Mouse (Mus musculus) heart, embryonic 12.5 days (tissue): Measurements from ENCODE around the gene Pcnx. TPM values are rescaled to one million over a fixed set of nuclear protein-coding genes. Genes with fewer than 3 reads are reported as not detected.

Source experiments
- ATAC-seq: fragments of 200-750 bp; cut with Nextera tagmentation; 2 replicates; pipeline ENCODE4 v1.8.0; 2017; ENCODE audit warnings: moderate TSS enrichment, moderate library complexity; ENCODE audit not compliant: insufficient number of reproducible peaks, low FRiP score
- H3K27ac ChIP-seq: fragments of 300-500 bp; sonication (generic); 2 replicates; pipeline ENCODE4 v1.5.1; 2016; ENCODE audit warnings: mild to moderate bottlenecking, moderate library complexity; ENCODE audit not compliant: poor library complexity, severe bottlenecking
- H3K27me3 ChIP-seq: fragments of 300-500 bp; sonication (generic); replicated peaks from 2 replicates; pipeline ENCODE4 v1.6.1; 2016; ENCODE audit warnings: mild to moderate bottlenecking, moderate library complexity
- H3K36me3 ChIP-seq: fragments of 300-500 bp; sonication (generic); 2 replicates; pipeline ENCODE4 v1.6.1; 2016; ENCODE audit warnings: mild to moderate bottlenecking, moderate library complexity
- H3K4me1 ChIP-seq: fragments of 300-500 bp; sonication (generic); replicated peaks from 2 replicates; pipeline ENCODE4 v1.6.1; 2016; ENCODE audit warnings: mild to moderate bottlenecking
- H3K4me2 ChIP-seq: fragments of 300-500 bp; sonication (generic); 2 replicates; pipeline ENCODE4 v1.6.1; 2016; ENCODE audit warnings: mild to moderate bottlenecking, moderate library complexity
- H3K4me3 ChIP-seq: fragments of 300-500 bp; sonication (generic); 2 replicates; pipeline ENCODE4 v1.5.1; 2016; ENCODE audit warnings: mild to moderate bottlenecking
- H3K9ac ChIP-seq: fragments of 300-500 bp; sonication (generic); 2 replicates; pipeline ENCODE4 v1.6.1; 2016; ENCODE audit warnings: mild to moderate bottlenecking, moderate library complexity
- H3K9me3 ChIP-seq: fragments of 300-500 bp; sonication (generic); replicated peaks from 2 replicates; pipeline ENCODE4 v1.6.1; 2016; ENCODE audit warnings: mild to moderate bottlenecking, moderate library complexity
- WGBS: fragments of 180-500 bp; shearing (Covaris S2); methylation state at CpG from one replicate; pipeline ENCODE4 v1.1.7; 2016; 5-methylcytosine and 5-hydroxymethylcytosine counted together
- polyA plus RNA-seq: library from polyadenylated mRNA; unstranded; fragments of >200 nt; fragmentation: Nextera tagmentation; extraction: Ambion mirVana; gene quantifications from 2 replicates; pipeline ENCODE4 v1.2.1, GENCODE M21; 2016

Gene Pcnx
- polyA plus RNA-seq, 1 experiment from 2014 or later: 17.8 TPM

GRCm38 (mm10) chr12:81855031-81855430, 4.8 kb upstream of the Pcnx start:
- H3K27me3 ChIP-seq: no peaks in the 10 kb centered on the region
- no peak for ATAC-seq

GRCm38 (mm10) chr12:81856696-81857095, 3.1 kb upstream of the Pcnx start:
- 24% methylated on average over 4 of the region's 4 CpGs for WGBS
- H3K9ac ChIP-seq: no peak overlapping the region
- H3K27me3 ChIP-seq: no peaks in the 10 kb centered on the region

More at GRCm38 (mm10) chr12:81855031-81855430, 4.8 kb upstream of the Pcnx start:
- 72% methylated on average over 8 of the region's 8 CpGs for WGBS
- Histone ChIP-seq H3K9me3 (no peaks in the 10 kb centered on the region), H3K4me2 (no peak overlapping the region), H3K4me1 (peaks cover 16% of the 10 kb centered on the region; the same call in 1 of the 2 replicates), H3K9ac (no peak overlapping the region), H3K36me3 (no peaks in the 10 kb centered on the region), H3K4me3 (no peak overlapping the region), H3K27ac (no peak overlapping the region)

GRCm38 (mm10) chr12:81857251-81857650, 2.6 kb upstream of the Pcnx start:
- H3K36me3 ChIP-seq: no peaks in the 10 kb centered on the region
- WGBS: 56% methylated on average over 4 of the region's 4 CpGs
- no peak overlapping the region for H3K4me2 ChIP-seq
- H3K4me3 ChIP-seq: no peak overlapping the region
- H3K27me3 ChIP-seq: no peaks in the 10 kb centered on the region
- no peak for ATAC-seq
- no peak overlapping the region for H3K9ac ChIP-seq
- no peaks in the 10 kb centered on the region for H3K9me3 ChIP-seq
- H3K27ac ChIP-seq: no peak overlapping the region
- peaks cover 23% of the 10 kb centered on the region for H3K4me1 ChIP-seq

More at GRCm38 (mm10) chr12:81856696-81857095, 3.1 kb upstream of the Pcnx start:
- no peak for ATAC-seq
- no peaks in the 10 kb centered on the region for H3K36me3 ChIP-seq
- peaks cover 18% of the 10 kb centered on the region for H3K4me1 ChIP-seq
- no peak overlapping the region for H3K4me2 ChIP-seq
- no peak overlapping the region for H3K27ac ChIP-seq
- no peaks in the 10 kb centered on the region for H3K9me3 ChIP-seq
- H3K4me3 ChIP-seq: no peak overlapping the region

- Histone ChIP-seq H3K36me3 (no peaks in the 10 kb centered on the region), H3K9me3 (no peaks in the 10 kb centered on the region), H3K27me3 (no peaks in the 10 kb centered on the region), H3K4me2 (no peak overlapping the region), H3K4me3 (no peak overlapping the region), H3K9ac (no peak overlapping the region), H3K27ac (no peak overlapping the region), H3K4me1 (peaks cover 31% of the 10 kb centered on the region)
- no peak for ATAC-seq
- WGBS: 82% methylated on average over 8 of the region's 8 CpGs
These were observed 1.7 kb upstream of the Pcnx start for GRCm38 (mm10) chr12:81857978-81858569.

- peak overlapping the region; percentile 96 for H3K4me3 ChIP-seq
These were observed 722 bp downstream of the Pcnx start for GRCm38 (mm10) chr12:81860308-81861181.

GRCm38 (mm10) chr12:81861199-81862085, 1.6 kb downstream of the Pcnx start:
- no peak for ATAC-seq
- Histone ChIP-seq H3K9me3 (no peaks in the 10 kb centered on the region), H3K4me3 (peak overlapping the region; percentile 96), H3K4me1 (peaks cover 54% of the 10 kb centered on the region), H3K27me3 (no peaks in the 10 kb centered on the region), H3K9ac (peak overlapping the region; percentile 99), H3K36me3 (no peaks in the 10 kb centered on the region), H3K4me2 (peak overlapping the region; percentile 75), H3K27ac (peak overlapping the region; percentile 99)
- WGBS: 20% methylated on average over 18 of the region's 18 CpGs

More at GRCm38 (mm10) chr12:81860308-81861181, 722 bp downstream of the Pcnx start:
- H3K9ac ChIP-seq: peak overlapping the region; percentile 99
- H3K9me3 ChIP-seq: no peaks in the 10 kb centered on the region
- H3K27me3 ChIP-seq: no peaks in the 10 kb centered on the region
- ATAC-seq: peak; percentile 53
- H3K4me1 ChIP-seq: peaks cover 50% of the 10 kb centered on the region
- peak overlapping the region; percentile 75 for H3K4me2 ChIP-seq
- under 1% methylated on average over 107 of the region's 107 CpGs for WGBS
- peak overlapping the region; percentile 99 for H3K27ac ChIP-seq
- no peaks in the 10 kb centered on the region for H3K36me3 ChIP-seq

- H3K9me3 ChIP-seq: no peaks in the 10 kb centered on the region
- peaks cover 52% of the 10 kb centered on the region for H3K4me1 ChIP-seq
These were observed 2.6 kb downstream of the Pcnx start for GRCm38 (mm10) chr12:81862351-81862802.

GRCm38 (mm10) chr12:81863949-81864348, 4.1 kb downstream of the Pcnx start:
- H3K4me2 ChIP-seq: no peak overlapping the region
- 82% methylated on average over 4 of the region's 4 CpGs for WGBS
- no peak overlapping the region for H3K4me3 ChIP-seq
- no peaks in the 10 kb centered on the region; the same call in 1 of the 2 replicates for H3K36me3 ChIP-seq
- no peak overlapping the region for H3K9ac ChIP-seq
- H3K27ac ChIP-seq: no peak overlapping the region
- no peaks in the 10 kb centered on the region for H3K27me3 ChIP-seq
- H3K4me1 ChIP-seq: peaks cover 56% of the 10 kb centered on the region
- no peaks in the 10 kb centered on the region for H3K9me3 ChIP-seq
- ATAC-seq: no peak

More at GRCm38 (mm10) chr12:81862351-81862802, 2.6 kb downstream of the Pcnx start:
- ATAC-seq: peak; percentile 48
- H3K4me2 ChIP-seq: peak overlapping the region; percentile 75
- WGBS: 7% methylated on average over 8 of the region's 8 CpGs
- peak overlapping the region; percentile 99 for H3K27ac ChIP-seq
- H3K27me3 ChIP-seq: no peaks in the 10 kb centered on the region
- H3K4me3 ChIP-seq: peak overlapping the region; percentile 96
- H3K36me3 ChIP-seq: no peaks in the 10 kb centered on the region
- H3K9ac ChIP-seq: peak overlapping the region; percentile 99

GRCm38 (mm10) chr12:81865183-81865582, 5.4 kb downstream of the Pcnx start:
- no peaks in the 10 kb centered on the region; the same call in 1 of the 2 replicates for H3K36me3 ChIP-seq
- no peak overlapping the region for H3K27ac ChIP-seq
- no peak for ATAC-seq
- no peaks in the 10 kb centered on the region for H3K27me3 ChIP-seq
- H3K4me2 ChIP-seq: no peak overlapping the region
- 82% methylated on average over 6 of the region's 6 CpGs for WGBS
- no peak overlapping the region for H3K4me3 ChIP-seq
- H3K4me1 ChIP-seq: peaks cover 63% of the 10 kb centered on the region
- H3K9ac ChIP-seq: no peak overlapping the region
- H3K9me3 ChIP-seq: no peaks in the 10 kb centered on the region

GRCm38 (mm10) chr12:81867316-81867715, 7.5 kb downstream of the Pcnx start:
- no peak overlapping the region for H3K27ac ChIP-seq
- no peaks in the 10 kb centered on the region for H3K9me3 ChIP-seq
- no peak overlapping the region for H3K4me2 ChIP-seq
- ATAC-seq: no peak
- no peak overlapping the region for H3K9ac ChIP-seq
- 86% methylated on average over 4 of the region's 4 CpGs for WGBS
- no peaks in the 10 kb centered on the region; the same call in 1 of the 2 replicates for H3K36me3 ChIP-seq
- no peak overlapping the region for H3K4me3 ChIP-seq
- H3K27me3 ChIP-seq: no peaks in the 10 kb centered on the region
- peaks cover 69% of the 10 kb centered on the region for H3K4me1 ChIP-seq
